ENCODE assay signal across 7 mouse cellular contexts in genomic region chr9:90114567-90115307, GRCm38 (mm10). TPM values are rescaled to one million over a fixed set of nuclear protein-coding genes. Genes with fewer than 3 reads are reported as not detected.
A peak's percentile ranks its signal among the peaks of the same experiment; 100 is the strongest.
DNase-seq lines count a peak whose midpoint lies in the region; ATAC-seq and TF ChIP-seq lines count a peak whose summit lies in the region.

Morf4l1 (minus strand) TSS chr9:90114774.

- H3K27me3 ChIP-seq in embryonic facial prominence, embryonic 12.5 days: no peaks in the 10 kb centered on the region
- H3K27me3 ChIP-seq in kidney, adult 2 months (replicated peaks; ENCODE audit: control insufficient read depth, insufficient read depth, low read length): no peaks in the 10 kb centered on the region
- no peaks in the 10 kb centered on the region for H3K27me3 ChIP-seq in limb, embryonic 12.5 days
- peaks cover 6% of the 10 kb centered on the region; the same call in 1 of the 2 replicates for H3K27me3 ChIP-seq in midbrain, embryonic 15.5 days (replicated peaks)
- H3K27me3 ChIP-seq in spleen, adult 2 months (ENCODE audit: control insufficient read depth, insufficient read depth, low read length): no peaks in the 10 kb centered on the region

- peak; percentile 97 for DNase-seq in adrenal gland, postnatal 25 days
- DNase-seq in heart, adult 11 months: peak; percentile 100
- DNase-seq in kidney, adult 2 months: peak; percentile 98
- peak; percentile 88 to 96 for DNase-seq in spleen, adult 2 months (ENCODE audit: low read depth in 1 of 2, low spot score in 2 of 2)

- no peak for TF ChIP-seq POLR2A in kidney, adult 2 months (IDR thresholded peaks at IDR 0.05; ENCODE audit: low read depth, low read length)
- no peak; the same call in 1 of the 2 replicates for TF ChIP-seq POLR2A in spleen, adult 2 months (IDR thresholded peaks at IDR 0.05; ENCODE audit: low read depth, low read length)

- WGBS in embryonic facial prominence, embryonic 12.5 days: under 1% methylated on average over 38 of the region's 40 CpGs
- under 1% methylated on average over 39 of the region's 40 CpGs for WGBS in kidney, adult 2 months
- WGBS in limb, embryonic 12.5 days: 2% methylated on average over 40 of the region's 40 CpGs
- 1% methylated on average over 40 of the region's 40 CpGs for WGBS in midbrain, embryonic 15.5 days
- 3% methylated on average over 39 of the region's 40 CpGs for WGBS in spleen, adult 2 months

- ATAC-seq in embryonic facial prominence, embryonic 12.5 days (ENCODE audit: insufficient number of reproducible peaks, insufficient read depth, low FRiP score, low TSS enrichment): peak; percentile 99
- peak; percentile 98 for ATAC-seq in limb, embryonic 12.5 days (ENCODE audit: insufficient number of reproducible peaks, insufficient read depth, low FRiP score, low TSS enrichment, low read depth)
- ATAC-seq in midbrain, embryonic 15.5 days (replicated peaks): peak; percentile 99

- peak within 1 kb of the TSS; percentile 87 for H3K4me2 ChIP-seq in embryonic facial prominence, embryonic 12.5 days (replicated peaks)
- H3K4me2 ChIP-seq in limb, embryonic 12.5 days: peak within 1 kb of the TSS; percentile 69
- H3K4me2 ChIP-seq in midbrain, embryonic 15.5 days: peak within 1 kb of the TSS; percentile 89

- H3K9ac ChIP-seq in embryonic facial prominence, embryonic 12.5 days: peak within 1 kb of the TSS; percentile 96
- H3K9ac ChIP-seq in limb, embryonic 12.5 days (replicated peaks): peak within 1 kb of the TSS; percentile 95
- peak within 1 kb of the TSS; percentile 96 for H3K9ac ChIP-seq in midbrain, embryonic 15.5 days

- no peaks in the 10 kb centered on the region for H3K9me3 ChIP-seq in embryonic facial prominence, embryonic 12.5 days
- H3K9me3 ChIP-seq in limb, embryonic 12.5 days: no peaks in the 10 kb centered on the region
- no peaks in the 10 kb centered on the region for H3K9me3 ChIP-seq in midbrain, embryonic 15.5 days

- H3K4me3 ChIP-seq in embryonic facial prominence, embryonic 12.5 days: peak within 1 kb of the TSS; percentile 90
- H3K4me3 ChIP-seq in kidney, adult 2 months (ENCODE audit: insufficient read depth, low read depth, low read length): peak within 1 kb of the TSS; percentile 92
- H3K4me3 ChIP-seq in limb, embryonic 12.5 days (replicated peaks): peak within 1 kb of the TSS; percentile 88
- peak within 1 kb of the TSS; percentile 96 for H3K4me3 ChIP-seq in midbrain, embryonic 15.5 days
- H3K4me3 ChIP-seq in spleen, adult 2 months (ENCODE audit: extremely low read depth, insufficient read depth, insufficient read length): peak within 1 kb of the TSS; percentile 98

- H3K4me1 ChIP-seq in embryonic facial prominence, embryonic 12.5 days: peaks cover 13% of the 10 kb centered on the region
- peaks cover 17% of the 10 kb centered on the region; the same call in 1 of the 2 replicates for H3K4me1 ChIP-seq in kidney, adult 2 months (ENCODE audit: control insufficient read depth, insufficient read depth, low read length)
- peaks cover 17% of the 10 kb centered on the region for H3K4me1 ChIP-seq in limb, embryonic 12.5 days (replicated peaks)
- peaks cover 24% of the 10 kb centered on the region for H3K4me1 ChIP-seq in midbrain, embryonic 15.5 days
- peaks cover 13% of the 10 kb centered on the region; the same call in 1 of the 2 replicates for H3K4me1 ChIP-seq in spleen, adult 2 months (ENCODE audit: control insufficient read depth, insufficient read depth, insufficient read length)

- TF ChIP-seq CTCF in kidney, adult 2 months (conservative IDR thresholded peaks at IDR 0.05; ENCODE audit: insufficient read depth, insufficient read length, low read depth, low read length): no peak
- no peak for TF ChIP-seq CTCF in spleen, adult 2 months (IDR thresholded peaks at IDR 0.05; ENCODE audit: extremely low read depth, insufficient read depth, insufficient read length, insufficient replicate concordance)

- no peaks in the 10 kb centered on the region for H3K36me3 ChIP-seq in embryonic facial prominence, embryonic 12.5 days
- no peaks in the 10 kb centered on the region for H3K36me3 ChIP-seq in kidney, adult 2 months (ENCODE audit: control insufficient read depth, insufficient read depth, low read length)
- H3K36me3 ChIP-seq in limb, embryonic 12.5 days: no peaks in the 10 kb centered on the region
- H3K36me3 ChIP-seq in midbrain, embryonic 15.5 days (replicated peaks): no peaks in the 10 kb centered on the region
- no peaks in the 10 kb centered on the region for H3K36me3 ChIP-seq in spleen, adult 2 months (ENCODE audit: control insufficient read depth, insufficient read depth, low read length)

- peak within 1 kb of the TSS; percentile 98 for H3K27ac ChIP-seq in embryonic facial prominence, embryonic 12.5 days
- H3K27ac ChIP-seq in kidney, adult 2 months (ENCODE audit: insufficient read depth, low read depth, low read length): peak within 1 kb of the TSS; percentile 99
- peak within 1 kb of the TSS; percentile 98 for H3K27ac ChIP-seq in limb, embryonic 12.5 days
- H3K27ac ChIP-seq in midbrain, embryonic 15.5 days: peak within 1 kb of the TSS; percentile 100
- peak within 1 kb of the TSS; percentile 100 for H3K27ac ChIP-seq in spleen, adult 2 months (ENCODE audit: insufficient read depth, low read length)

RNA-seq across cellular contexts. Expression of gene Morf4l1, which starts in this region (rescaled TPM):
- 307 and 354 TPM in 2 replicates for total RNA-seq in adrenal gland, postnatal 25 days (2021)
- polyA plus RNA-seq in embryonic facial prominence, embryonic 12.5 days (2016; fragmentation: Nextera tagmentation; extraction: Ambion mirVana): 505 and 527 TPM in 2 replicates
- polyA plus RNA-seq in kidney, adult 2 months (2012; rRNA removed): 91.8 and 126 TPM in 2 replicates
- polyA plus RNA-seq in limb, embryonic 12.5 days (2016; fragmentation: Nextera tagmentation; extraction: Ambion mirVana): 502 and 512 TPM in 2 replicates
- 548 and 569 TPM in 2 replicates for polyA plus RNA-seq in midbrain, embryonic 15.5 days (2015; fragmentation: Nextera tagmentation; extraction: Ambion mirVana)
- 46.2 and 48.1 TPM in 2 replicates for polyA plus RNA-seq in spleen, adult 2 months (2012; rRNA removed)

Comparison
In these comparisons a context has a peak if more than half of its experiments do, and no peak if none do; other contexts are left out.
1. Peak in every context shown above with its lines: DNase-seq, ATAC-seq, H3K4me3 ChIP-seq and H3K27ac ChIP-seq.